Mouse (Mus musculus): ENCODE data around the gene Mrps36.

GRCm38 (mm10) chr13:100746090-100746489 lies 1.6 kb upstream of the Mrps36 start:
- no peak for TF ChIP-seq CTCF (IDR thresholded peaks at IDR 0.05; ENCODE audit: low read depth)
- no peak for TF ChIP-seq EP300 (IDR thresholded peaks at IDR 0.05; ENCODE audit: low read depth)
